Mouse (Mus musculus) layer of hippocampus, adult 9-11 months (tissue): ENCODE results near the gene Git2.

ENCODE experiments used
- DNase-seq: peaks from one replicate; pipeline ENCODE4 v3.0.0; 2022

The Git2 gene

DNA sequence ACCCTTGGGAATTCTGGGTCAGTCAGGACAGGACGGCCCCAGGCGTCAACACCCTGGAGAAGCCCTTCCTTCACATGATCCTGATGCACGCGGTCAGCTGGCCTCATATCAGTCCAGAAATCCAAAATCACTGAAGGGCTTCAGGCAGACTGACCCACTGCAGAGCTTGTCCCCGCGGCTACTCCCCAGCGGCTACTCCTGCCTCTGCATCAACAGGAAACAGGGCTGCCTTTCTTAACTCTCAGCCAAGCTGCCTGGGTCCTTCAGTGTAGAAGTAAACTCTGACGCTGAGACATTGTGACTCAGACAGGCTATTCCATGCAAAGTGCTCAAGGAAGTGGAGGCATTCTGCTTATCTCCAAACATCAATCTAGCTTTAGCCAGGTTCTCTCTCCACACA is 13.3 kb downstream of the Git2 start:
- no peak for DNase-seq

DNA sequence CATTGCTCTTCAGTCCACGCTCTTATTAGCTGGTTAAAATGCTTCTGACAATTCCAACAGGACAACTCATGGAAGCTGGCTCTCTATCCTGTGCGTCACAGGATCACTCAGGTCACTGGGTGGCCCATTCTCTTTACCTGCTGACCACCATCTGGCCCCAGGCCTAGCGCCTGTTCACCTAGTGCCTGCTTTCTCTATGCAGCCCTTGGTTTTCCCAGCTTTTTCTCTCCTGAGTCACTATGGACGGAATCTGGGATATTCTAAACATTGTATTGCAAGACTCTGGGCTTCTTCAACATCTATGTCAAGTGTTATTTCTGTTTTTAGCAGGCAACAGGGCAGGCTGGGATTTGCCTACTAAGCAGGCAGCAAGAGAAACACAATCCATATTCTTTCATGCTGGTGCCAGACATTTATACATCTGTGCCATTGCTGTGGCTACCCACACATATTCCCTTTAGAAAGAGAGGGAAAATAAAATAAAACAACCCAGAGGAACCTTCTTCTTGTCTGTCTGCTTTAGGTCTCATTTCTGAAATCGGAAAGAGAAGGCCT is 15.7 kb downstream of the Git2 start:
- no peak for DNase-seq

DNA sequence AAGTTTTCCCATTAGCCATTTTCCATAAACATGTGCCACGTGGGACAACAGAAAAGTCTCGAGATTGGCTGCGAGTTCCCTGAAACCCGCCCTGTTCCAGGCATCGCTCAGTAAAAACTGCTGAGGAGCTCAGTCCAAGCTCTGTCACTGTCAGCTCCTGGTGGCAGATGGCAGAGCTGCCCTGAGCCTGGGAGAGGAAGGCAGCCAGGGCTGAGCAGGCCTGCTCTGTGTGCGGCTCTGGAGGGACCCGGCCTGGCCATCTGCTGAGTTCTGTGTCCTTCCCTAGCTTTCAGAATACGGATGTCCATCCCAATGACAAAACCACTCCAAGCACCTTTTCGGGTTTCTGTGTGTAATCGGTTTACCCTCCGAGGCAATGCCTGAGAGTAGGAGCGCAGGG is 21.9 kb downstream of the Git2 start:
- peak; percentile 73 for DNase-seq

DNA sequence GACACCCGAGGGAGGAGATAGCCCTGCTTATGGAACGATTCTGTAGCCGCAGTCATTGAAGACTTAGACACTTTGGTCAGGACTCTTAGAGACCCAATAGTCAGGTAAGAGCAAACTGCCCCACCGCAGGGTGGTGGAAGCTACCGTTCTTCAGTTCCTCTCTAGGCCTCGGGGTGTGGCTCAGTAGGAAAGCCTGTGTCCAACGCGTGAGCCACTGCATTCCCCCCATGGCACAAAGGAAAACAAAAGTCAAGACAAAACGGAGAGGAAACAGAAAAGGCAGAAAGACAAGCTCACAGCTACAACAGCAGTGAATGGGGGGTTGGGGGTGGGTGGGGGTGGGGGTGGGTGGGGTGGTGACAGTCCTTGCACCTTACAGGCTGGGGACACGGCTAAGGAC is 22.9 kb downstream of the Git2 start:
- DNase-seq: no peak

DNA sequence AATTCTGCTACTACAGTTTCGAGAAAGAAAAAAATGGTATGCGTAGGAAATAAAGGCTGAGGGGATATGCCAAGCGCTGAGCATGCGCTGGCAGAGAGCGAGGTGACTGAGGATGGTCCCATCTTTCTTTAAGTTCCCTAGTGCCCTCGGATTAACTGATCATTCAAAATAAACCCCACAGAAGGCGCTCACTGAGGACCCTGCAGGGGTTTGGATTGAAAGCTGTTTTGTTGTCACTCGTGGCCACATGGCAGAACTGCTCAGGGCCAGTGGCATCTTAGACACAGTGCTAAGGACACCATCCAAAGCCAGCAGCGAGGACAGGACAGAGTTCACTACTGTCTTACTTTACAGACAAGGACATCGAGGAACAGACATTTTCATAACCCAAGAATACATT is 25.0 kb downstream of the Git2 start:
- DNase-seq: no peak

DNA sequence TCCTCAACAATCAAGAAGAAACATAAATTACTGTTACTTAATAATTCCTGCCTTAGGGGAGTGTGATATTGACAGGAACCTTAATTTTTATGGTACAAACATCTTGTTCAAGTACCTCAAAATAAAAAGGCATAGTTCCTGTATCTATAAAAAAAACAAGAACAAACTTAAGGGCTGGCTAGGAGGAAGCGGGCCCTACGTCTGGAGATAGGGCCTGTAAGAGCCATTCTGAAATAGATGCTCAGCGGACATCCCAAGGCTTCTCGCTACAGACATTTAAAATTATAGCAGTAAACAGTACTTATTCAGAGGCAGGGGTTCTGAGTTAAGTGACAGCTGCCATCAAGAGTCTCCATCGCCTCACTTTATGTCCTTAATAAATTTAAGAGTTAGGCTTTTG is 27.8 kb downstream of the Git2 start:
- peak; percentile 53 for DNase-seq

DNA sequence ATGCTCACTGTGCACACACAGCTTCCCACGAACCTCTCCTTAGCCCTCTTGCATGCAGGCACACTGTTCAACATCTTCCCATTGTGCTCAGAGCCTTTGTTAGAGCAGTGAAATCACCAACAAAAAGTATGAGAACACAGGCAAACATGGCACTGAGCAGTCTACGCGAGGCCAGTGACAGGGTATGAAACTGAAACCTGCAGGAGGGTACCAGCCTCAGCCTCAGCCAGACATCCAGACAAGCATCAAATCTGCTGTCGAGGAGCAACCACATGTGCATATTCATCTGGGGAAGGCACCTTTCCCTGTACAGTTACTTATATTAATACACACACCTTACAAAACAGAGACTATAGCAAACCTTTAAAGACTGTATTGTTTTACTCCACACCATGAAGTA is 28.4 kb downstream of the Git2 start:
- peak; percentile 30 for DNase-seq

DNA sequence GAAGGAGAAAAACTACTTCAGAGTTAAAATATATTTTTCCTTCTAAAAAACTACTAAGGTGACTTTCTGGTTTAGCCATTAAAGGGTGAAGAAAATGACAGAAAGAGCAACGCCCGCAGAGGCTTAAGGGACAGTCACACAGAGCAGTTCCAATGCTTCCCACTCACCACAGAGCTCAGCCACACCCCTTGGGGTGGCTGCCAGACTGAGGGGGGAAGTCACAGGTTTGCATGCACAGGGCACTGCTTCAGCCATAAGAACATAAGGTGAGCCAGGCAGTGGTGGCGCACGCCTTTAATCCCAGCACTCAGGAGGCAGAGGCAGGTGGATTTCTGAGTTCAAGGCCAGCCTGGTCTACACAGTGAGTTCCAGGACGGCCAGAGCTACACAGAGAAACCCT is 29.7 kb downstream of the Git2 start:
- DNase-seq: peak; percentile 85

DNA sequence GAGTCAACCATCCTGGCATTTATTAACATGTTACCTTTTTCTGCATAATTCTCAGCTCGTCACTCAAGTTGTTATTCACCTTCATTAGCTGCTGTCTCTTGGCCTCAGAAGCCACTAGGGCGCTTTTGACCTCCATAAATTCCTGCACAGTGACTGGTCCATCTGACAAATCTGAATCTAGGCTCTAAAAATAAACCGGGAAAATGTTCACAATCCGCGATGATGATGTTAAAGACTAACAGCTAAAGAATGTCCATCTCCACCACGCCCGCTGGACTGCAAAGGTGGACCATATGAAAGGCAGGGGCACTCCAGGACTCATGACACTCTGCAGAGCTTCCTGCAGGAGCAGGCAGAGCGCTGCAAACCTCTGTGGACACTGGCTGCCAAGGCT is 31.6 kb downstream of the Git2 start:
- DNase-seq: no peak

DNA sequence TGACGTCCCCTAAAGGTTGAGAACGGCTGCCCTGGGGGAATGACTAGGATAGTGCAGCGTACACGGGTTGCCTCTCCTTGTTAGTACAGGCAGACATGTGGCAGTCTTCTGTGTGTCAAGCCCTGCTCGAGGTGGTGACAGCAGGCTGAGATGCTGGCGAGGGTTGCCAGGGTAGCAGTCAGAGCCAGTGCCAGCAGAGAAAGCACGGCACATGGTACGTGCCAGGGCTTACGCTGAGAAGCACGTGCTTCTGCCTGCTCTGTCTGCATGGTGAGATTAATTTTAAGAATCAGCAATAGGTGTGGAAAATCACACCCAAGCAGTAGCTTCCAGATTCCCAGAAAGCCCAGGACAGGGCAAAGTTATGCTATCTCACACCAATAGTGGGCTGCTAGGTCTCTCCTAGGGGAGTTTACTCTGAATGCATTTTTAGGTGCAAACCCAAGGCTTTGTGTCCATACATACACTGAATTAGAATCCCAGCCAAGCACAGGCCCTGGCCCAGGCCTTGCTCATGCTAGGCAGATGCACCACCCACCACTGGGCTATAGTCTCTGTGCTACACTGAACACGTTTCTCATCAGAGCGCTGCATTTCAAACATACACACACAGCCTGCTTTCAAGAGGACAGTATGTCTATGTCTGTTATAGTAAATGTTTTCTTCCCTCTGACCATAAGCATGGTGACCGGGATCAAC is 32.2 kb downstream of the Git2 start:
- peak; percentile 90 for DNase-seq

DNA sequence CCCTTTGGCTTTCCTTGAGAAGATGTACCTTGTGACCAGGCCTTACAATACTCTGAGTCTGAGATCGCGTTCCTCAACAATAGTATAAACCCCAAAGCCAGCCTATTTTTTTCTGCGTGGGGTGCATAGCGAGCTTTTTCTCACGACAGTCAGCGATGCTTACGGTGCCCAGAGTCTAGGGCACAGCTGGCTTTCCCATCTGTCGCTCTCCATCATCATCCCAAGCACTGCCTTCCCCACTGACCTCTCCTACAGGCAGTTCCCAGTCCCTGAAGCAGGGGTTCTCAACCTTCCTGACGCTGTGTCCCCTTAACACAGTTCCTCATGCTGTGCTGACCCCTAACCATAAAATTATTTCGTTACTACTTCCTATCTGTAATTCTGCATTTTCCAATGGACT is 32.7 kb downstream of the Git2 start:
- no peak for DNase-seq

DNA sequence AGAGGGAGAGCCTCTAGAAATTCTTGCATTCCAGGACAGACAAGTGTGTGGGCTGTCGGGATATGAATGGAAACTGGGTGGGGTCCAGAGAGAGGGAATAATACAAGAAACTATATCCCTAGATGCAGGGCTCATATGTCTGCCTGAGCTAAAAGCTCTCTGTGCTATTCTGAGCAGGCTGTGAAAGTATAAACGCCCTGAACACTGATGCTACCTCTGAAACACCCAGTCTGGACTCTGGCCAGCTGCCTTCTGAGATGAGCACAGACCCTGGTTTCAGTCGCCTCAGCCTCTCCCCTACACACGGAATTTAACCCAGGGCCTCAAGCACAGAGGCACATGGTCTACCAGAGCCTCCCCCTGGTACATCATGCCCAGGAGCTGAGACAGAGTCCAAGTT is 34.7 kb downstream of the Git2 start:
- DNase-seq: no peak

DNA sequence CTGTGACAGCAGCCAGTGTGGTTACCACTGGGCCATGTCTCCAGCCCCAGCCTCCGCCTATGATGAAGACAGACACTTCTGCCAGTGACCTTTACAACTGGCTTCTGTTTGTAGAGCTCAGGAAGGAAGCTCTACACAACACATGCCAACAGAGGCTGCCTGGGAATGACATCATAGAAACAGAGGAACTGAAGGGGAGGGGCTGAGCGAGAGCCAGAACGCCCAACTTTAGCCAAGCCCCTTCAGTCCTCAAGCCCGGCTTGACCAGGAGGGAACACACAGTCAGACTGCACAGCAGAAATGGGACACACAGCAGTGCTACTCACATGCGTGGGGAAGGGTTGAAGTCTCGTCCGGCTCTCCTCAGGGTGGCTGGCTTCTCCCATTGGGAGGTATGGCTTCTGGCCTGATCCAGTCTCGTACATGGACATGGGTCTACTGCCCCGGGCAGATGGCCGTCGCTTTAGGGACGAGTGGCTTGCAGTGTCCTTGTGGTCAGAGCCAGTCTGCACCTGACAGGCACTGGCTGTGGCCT is 36.5 kb downstream of the Git2 start:
- peak; percentile 77 for DNase-seq

DNA sequence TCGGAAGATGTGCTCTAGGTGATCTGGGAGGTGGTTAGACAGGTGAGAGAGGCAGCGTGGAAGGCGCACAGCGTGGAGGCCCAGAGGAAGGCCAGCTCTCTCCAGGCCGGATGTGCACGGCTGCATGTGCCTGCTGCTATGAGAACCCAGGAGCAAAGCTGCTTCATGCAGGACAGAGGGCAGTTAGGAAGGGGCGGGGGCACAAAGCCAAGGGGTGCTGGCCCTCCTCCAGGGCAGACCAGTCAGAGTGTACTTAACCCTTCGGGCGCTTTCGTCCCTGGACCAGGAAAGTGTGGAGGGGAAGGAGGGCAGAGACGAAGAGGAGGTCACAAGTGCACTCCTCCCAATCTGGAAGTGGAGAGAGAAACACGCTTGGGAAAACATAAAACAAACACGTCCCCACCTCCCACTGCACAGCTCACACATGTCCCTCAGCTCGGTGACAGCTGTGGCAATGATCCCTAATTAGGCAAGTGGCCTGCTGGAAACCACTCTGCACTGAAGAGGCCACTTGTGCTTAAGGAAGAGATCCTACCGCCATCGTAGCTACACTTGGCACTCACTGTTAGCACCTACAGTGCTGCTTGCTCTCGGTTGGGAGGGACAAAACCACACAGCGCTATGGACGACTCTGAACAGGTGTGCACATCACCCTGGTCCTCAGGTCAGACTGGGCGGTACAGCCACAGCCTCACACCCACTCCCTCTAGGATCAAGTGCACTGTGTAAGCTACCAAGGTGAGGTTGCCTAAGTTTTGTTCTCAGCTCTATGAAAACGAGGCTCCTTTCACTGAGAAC is 38.0 kb downstream of the Git2 start:
- no peak for DNase-seq

DNA sequence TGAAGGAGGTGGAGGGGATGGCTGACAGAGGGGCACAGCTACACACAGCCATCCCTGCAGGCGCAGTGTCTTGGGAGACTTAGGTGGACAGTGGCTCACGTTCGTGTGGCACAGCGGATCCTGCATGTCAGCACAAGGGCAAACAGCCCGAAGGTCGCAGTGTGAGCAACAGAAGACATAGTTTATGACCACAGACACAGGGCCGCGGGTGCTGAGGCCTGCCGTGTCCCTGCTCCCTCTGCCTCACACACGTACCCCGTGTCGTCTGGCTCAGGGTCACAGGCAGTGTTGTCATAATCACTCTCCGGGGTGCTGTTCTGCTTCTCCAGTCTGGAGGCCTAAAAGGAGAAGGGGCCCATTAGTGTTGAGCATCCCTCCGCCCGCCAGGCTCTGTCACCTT is 41.7 kb downstream of the Git2 start:
- no peak for DNase-seq

DNA sequence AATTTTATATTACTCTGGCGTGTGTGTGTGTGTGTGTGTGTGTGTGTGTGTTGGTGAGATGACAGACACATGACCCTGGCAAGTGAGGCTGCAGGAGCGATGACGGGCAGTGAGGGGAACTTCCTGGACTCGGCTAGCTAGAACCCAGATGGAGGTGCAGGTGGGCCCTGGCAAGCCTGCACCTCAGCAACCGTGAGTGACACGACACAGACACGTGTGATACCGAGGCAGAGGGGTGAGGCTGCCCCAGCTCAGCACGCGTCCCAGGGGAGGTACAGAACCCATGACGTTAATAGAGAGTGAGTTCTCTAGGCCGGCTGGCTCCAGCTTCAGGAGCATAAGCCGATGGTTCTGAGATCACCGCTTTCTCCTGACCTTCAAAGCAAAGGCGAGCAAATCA is 43.3 kb downstream of the Git2 start:
- no peak for DNase-seq

DNA sequence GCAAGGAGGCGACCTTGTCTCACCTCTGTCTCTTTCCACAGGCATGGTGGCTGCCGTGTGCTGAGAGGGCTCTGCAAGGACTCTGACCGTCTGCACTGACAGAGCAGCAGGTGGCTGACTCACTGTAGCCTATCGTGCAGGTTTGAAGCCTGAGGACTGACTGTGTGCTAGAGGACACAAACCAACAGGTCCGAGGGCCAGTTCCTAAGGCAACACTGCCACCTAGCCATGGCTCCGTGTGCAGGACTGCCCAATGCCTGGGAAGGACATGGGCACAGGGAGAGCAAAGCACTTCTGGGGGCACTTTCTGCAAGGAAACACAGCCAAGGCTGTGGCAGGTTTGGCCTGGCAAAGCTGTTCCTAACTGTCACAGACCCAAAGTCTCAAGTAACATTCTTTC is 43.8 kb downstream of the Git2 start:
- no peak for DNase-seq

DNA sequence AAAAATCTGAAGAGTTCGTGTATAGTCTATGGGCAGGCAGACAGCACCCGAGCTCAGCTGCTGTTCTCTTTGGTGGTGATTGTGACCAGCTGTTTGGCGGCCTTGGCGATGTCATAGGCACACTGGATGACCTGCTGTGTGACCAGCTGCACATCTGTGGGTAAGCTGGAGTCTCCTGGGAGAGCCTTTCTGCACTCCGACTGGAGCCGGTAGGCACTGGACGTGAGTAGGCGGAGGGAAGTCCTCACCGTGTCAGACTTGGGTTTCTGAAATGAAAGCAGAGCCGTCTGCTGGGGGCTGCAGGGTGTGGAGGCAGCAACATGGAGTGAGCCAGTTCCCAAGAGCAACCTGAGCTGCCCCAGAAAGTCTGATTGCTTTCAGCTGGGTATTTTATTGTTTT is 45.2 kb downstream of the Git2 start:
- DNase-seq: no peak

DNA sequence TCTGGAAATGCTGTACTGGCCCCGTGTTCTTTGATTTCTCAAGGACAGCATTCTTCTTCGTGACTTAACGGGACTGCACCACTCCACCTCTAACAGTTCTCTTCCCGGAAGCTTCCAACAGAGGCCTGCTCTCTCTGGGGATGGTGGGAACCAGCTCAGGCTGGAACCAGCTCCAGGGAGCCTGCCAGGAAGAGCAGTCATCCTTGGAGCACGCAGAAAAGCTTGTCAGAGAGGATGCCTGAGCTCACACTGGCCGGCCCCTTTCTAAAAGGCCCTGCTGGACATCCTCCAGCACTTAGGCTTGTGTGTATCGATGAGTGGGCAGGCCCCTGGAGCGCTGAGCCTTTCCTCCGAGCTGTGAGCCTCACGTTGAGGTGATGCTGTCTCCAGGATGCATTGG is 47.2 kb downstream of the Git2 start:
- no peak for DNase-seq

DNA sequence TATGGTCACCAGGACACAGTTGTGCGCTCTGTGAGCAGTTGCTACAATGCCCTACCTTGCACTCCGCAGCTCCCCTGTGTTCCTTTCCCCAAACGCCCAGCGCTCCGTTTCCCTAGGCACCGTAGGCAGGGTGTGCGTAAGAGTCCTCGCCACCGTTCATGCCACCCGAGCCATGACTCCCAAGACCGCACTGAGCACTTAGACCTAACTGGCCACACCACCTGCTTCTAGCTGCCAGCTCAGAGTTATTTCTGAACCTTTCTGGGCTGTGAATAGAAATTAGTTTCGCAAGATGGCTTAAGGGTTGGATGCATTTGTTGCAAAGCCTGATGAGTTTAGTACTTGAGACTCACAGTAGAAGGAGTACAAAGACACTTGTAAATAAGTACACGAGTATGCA is 52.5 kb downstream of the Git2 start:
- DNase-seq: no peak

DNA sequence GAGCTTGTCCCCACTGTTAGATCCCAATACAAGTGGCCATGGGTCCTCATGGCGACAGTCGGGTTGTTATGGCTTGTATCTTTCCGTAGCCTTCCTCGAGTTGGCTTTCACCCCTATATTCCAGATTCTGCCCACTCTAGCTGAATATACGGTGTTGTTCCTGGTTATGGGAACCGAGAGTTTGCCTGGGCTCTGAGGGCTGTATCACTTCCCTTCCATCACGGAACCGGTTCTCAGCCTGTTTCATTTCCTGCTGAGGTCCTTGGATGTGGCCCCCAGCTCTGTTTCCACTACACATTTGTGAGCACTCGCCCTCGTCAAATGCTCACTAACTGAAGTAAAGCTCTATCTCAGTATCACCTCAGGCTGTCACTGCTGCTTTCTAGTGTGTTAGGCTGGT is 53.3 kb downstream of the Git2 start:
- DNase-seq: no peak

DNA sequence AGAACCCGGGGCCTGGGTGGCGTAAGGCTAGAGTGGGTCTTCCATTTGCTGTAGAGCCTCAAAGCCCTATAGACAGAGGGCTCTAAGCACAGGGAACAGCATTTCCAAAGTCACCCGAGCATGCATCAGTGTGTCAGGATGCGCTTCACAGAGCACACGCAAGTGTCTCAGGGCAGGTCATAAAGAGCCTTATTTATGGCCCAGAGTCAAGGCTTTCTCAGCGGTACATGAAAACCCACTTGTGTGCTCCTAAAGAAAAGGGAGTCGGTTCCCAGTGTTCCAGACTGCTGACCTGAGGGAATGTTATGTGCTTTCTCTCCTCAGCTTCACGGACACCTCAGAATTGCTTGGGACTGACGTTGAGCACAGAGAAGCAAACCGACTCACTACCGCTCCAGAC is 54.5 kb downstream of the Git2 start:
- no peak for DNase-seq

DNA sequence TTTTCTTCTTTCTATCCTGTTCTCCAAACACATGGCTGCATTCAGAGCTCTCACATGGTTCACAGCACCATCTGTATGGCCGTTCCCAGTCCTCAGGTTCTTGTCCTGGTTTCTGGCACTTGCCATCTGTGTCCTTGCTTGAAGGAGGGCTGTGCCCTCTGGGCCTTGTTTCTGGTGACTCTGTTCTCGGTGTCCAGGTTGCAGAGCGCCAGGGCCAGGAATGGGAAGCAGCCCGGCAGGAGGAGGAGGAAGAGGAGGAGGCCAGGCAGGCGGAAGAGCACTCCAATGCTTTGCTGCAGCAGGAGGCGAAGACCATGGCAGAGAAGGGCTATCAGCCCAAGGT is 55.4 kb downstream of the Git2 start:
- DNase-seq: no peak
